9 mouse cellular contexts compared by ENCODE assay signal in genomic region chr3:103790346-103791145, GRCm38 (mm10). TPM values are rescaled to one million over a fixed set of nuclear protein-coding genes. Genes with fewer than 3 reads are reported as not detected.
DNase-seq lines count a peak whose midpoint lies in the region; ATAC-seq and TF ChIP-seq lines count a peak whose summit lies in the region.
"Had no signal": no experiment of that assay in that cellular context is flagged by ENCODE, and none has a peak within 500 bp of the region (broad histone marks: within the 10 kb centered on the region; RNA-seq: fewer than 3 reads in every experiment).

No protein-coding gene starts in this region.

- no peak for TF ChIP-seq POLR2A in cortical plate, adult 2 months (IDR thresholded peaks at IDR 0.05; ENCODE audit: extremely low read depth, insufficient read depth, low read length)
- no peak for TF ChIP-seq POLR2A in myocyte (IDR thresholded peaks at IDR 0.05; ENCODE audit: insufficient read length, low read depth)

- H3K4me3 ChIP-seq in cortical plate, adult 2 months (ENCODE audit: insufficient read depth, low read length), result peak overlapping the region; percentile 97
- peak overlapping the region; percentile 81 to 93 for H3K4me3 ChIP-seq in heart, embryonic 14.5 days (ENCODE audit: control insufficient read depth in 1 of 2, insufficient read depth in 1 of 2, low read depth in 1 of 2, low read length in 2 of 2)
- H3K4me3 ChIP-seq in limb, embryonic 13.5 days, result peak overlapping the region; percentile 93
- H3K4me3 ChIP-seq in myocyte, result peak overlapping the region; percentile 65

- DNase-seq in left cerebral cortex, postnatal 36 days (ENCODE audit: low spot score in 2 of 2), result peak; percentile 44 to 46
- DNase-seq in left cerebral cortex, adult 9 months (ENCODE audit: low spot score in 2 of 2), result no peak
- DNase-seq in MEL-GATA-1-ER (ENCODE audit: extremely low read depth, low read depth), result peak; percentile 51
- DNase-seq in urinary bladder, postnatal 25 days (ENCODE audit: low spot score), result peak; percentile 49

- TF ChIP-seq CTCF in cortical plate, adult 2 months (IDR thresholded peaks at IDR 0.05; ENCODE audit: extremely low read depth, insufficient read depth, low read length), result no peak

- peak overlapping the region; percentile 79 for H3ac ChIP-seq in myocyte (ENCODE audit: control insufficient read depth, insufficient read length)

- WGBS in heart, embryonic 14.5 days, result under 1% methylated on average over 38 of the region's 61 CpGs
- WGBS in limb, embryonic 13.5 days, result 0% methylated on average over 48 of the region's 61 CpGs

- intact Hi-C loops in left cerebral cortex, postnatal 36 days (cut with DNase I), result loop anchor here (1.0 to 2.0 kb wide), 3 partner anchors 12 to 124 kb away; partner anchors contain the start of genes Ap4b1, Dclre1b, Gm43064 and Rsbn1

- no peaks in the 10 kb centered on the region for H3K9me3 ChIP-seq in heart, embryonic 14.5 days (ENCODE audit: control insufficient read depth, low read length)
- H3K9me3 ChIP-seq in limb, embryonic 13.5 days, result no peaks in the 10 kb centered on the region

- H3K27me3 ChIP-seq in heart, embryonic 14.5 days (ENCODE audit: control insufficient read depth, insufficient read depth, low read length), result no peaks in the 10 kb centered on the region
- H3K27me3 ChIP-seq in limb, embryonic 13.5 days, result 0 out of 2 replicates have a peak, but pooled peaks cover 3% of the 10 kb centered on the region
- no peaks in the 10 kb centered on the region for H3K27me3 ChIP-seq in myocyte (ENCODE audit: control insufficient read depth, insufficient read depth, insufficient read length)

- peak; percentile 69 for ATAC-seq in heart, embryonic 14.5 days (ENCODE audit: insufficient number of reproducible peaks, insufficient read depth, low FRiP score, low read depth)
- peak; percentile 86 for ATAC-seq in limb, embryonic 13.5 days (ENCODE audit: low FRiP score, low read depth)

- H3K79me2 ChIP-seq in myocyte (ENCODE audit: control insufficient read depth, insufficient read depth), result peaks cover 50% of the 10 kb centered on the region

- peak overlapping the region; percentile 96 for H3K9ac ChIP-seq in heart, embryonic 14.5 days (ENCODE audit: low read length)
- peak overlapping the region; percentile 93 for H3K9ac ChIP-seq in limb, embryonic 13.5 days

- peaks cover 4% of the 10 kb centered on the region; the same call in 1 of the 2 replicates for H3K4me1 ChIP-seq in cortical plate, adult 2 months (ENCODE audit: control insufficient read depth, insufficient read depth, low read length)
- H3K4me1 ChIP-seq in heart, embryonic 14.5 days (ENCODE audit: control insufficient read depth in 2 of 2, insufficient read depth in 2 of 2, low read length in 2 of 2), result peaks cover 3 to 26% of the 10 kb centered on the region in 2 experiments
- peaks cover 25% of the 10 kb centered on the region for H3K4me1 ChIP-seq in limb, embryonic 13.5 days

- H3K36me3 ChIP-seq in heart, embryonic 14.5 days (ENCODE audit: control insufficient read depth, insufficient read depth, low read length), result no peaks in the 10 kb centered on the region
- no peaks in the 10 kb centered on the region for H3K36me3 ChIP-seq in limb, embryonic 13.5 days
- no peaks in the 10 kb centered on the region for H3K36me3 ChIP-seq in myocyte (ENCODE audit: control insufficient read depth, insufficient read depth)

- H3K4me2 ChIP-seq in heart, embryonic 14.5 days (ENCODE audit: low read length), result peak overlapping the region; percentile 73
- peak overlapping the region; percentile 77 for H3K4me2 ChIP-seq in limb, embryonic 13.5 days (replicated peaks)
- H3K4me2 ChIP-seq in myocyte (ENCODE audit: low read depth), result peak overlapping the region; percentile 81

- H3K27ac ChIP-seq in cortical plate, adult 2 months (ENCODE audit: insufficient read depth, low read length), result peak overlapping the region; percentile 84
- H3K27ac ChIP-seq in heart, embryonic 14.5 days (replicated peaks in 1 of 2; ENCODE audit: control insufficient read depth in 1 of 2, insufficient read depth in 1 of 2, low read depth in 2 of 2, low read length in 2 of 2), result peak overlapping the region; percentile 66 to 86
- H3K27ac ChIP-seq in limb, embryonic 13.5 days, result peak overlapping the region; percentile 89

TF ChIP-seq in myocyte, 11 proteins besides CTCF, POLR2A, EP300 and RAD21:
- TF ChIP-seq MYOG (IDR thresholded peaks at IDR 0.05; ENCODE audit: control insufficient read depth in 1 of 3, insufficient read depth in 1 of 3, insufficient read length in 2 of 3, low read depth in 2 of 3) (no peak), POLR2AphosphoS2 (IDR thresholded peaks at IDR 0.05; ENCODE audit: insufficient read length, low read depth) (peak; percentile 29)
TF ChIP-seq in myocyte: peak in this region for 1.

RNA-seq across cellular contexts. Expression of gene Hipk1, which starts 0.8 kb away (rescaled TPM):
- total RNA-seq in left cerebral cortex, postnatal 36 days (2021), result 100 to 1,000 TPM; 110 to 129 TPM
- 41.2 and 42.0 TPM in 2 replicates for polyA plus RNA-seq in cortical plate, adult 2 months (2012; rRNA removed)
- 14.4 and 15.3 TPM in 2 replicates for polyA plus RNA-seq in heart, embryonic 14.5 days (2014; fragmentation: Nextera tagmentation; extraction: Ambion mirVana)
- 11.0 TPM in 2 replicates for polyA plus RNA-seq in limb, embryonic 13.5 days (2015; fragmentation: Nextera tagmentation; extraction: Ambion mirVana)
- polyA plus RNA-seq in myocyte (2012; fragmentation: generic; extraction: Trizol), result 16.7 TPM

RNA-seq across cellular contexts. Expression of gene Dclre1b, which starts 18.7 kb away (rescaled TPM):
- 10 to 100 TPM; 10.6 to 11.0 TPM for total RNA-seq in left cerebral cortex, postnatal 36 days (2021)
- 5.8 and 6.6 TPM in 2 replicates for polyA plus RNA-seq in cortical plate, adult 2 months (2012; rRNA removed)
- 19.8 and 23.6 TPM in 2 replicates for polyA plus RNA-seq in heart, embryonic 14.5 days (2014; fragmentation: Nextera tagmentation; extraction: Ambion mirVana)
- 33.3 and 34.9 TPM in 2 replicates for polyA plus RNA-seq in limb, embryonic 13.5 days (2015; fragmentation: Nextera tagmentation; extraction: Ambion mirVana)
- 3.9 TPM for polyA plus RNA-seq in myocyte (2012; fragmentation: generic; extraction: Trizol)

RNA-seq across cellular contexts. Expression of gene Ap4b1, which starts 18.8 kb away (rescaled TPM):
- 10 to 100 TPM; 12.1 to 14.3 TPM for total RNA-seq in left cerebral cortex, postnatal 36 days (2021)
- polyA plus RNA-seq in cortical plate, adult 2 months (2012; rRNA removed), result 14.8 and 15.6 TPM in 2 replicates
- 16.6 and 18.9 TPM in 2 replicates for polyA plus RNA-seq in heart, embryonic 14.5 days (2014; fragmentation: Nextera tagmentation; extraction: Ambion mirVana)
- 23.2 TPM in 2 replicates for polyA plus RNA-seq in limb, embryonic 13.5 days (2015; fragmentation: Nextera tagmentation; extraction: Ambion mirVana)
- polyA plus RNA-seq in myocyte (2012; fragmentation: generic; extraction: Trizol), result 14.5 TPM

RNA-seq across cellular contexts. Expression of gene Gm43064, which starts 18.8 kb away (rescaled TPM):
- 1 to 10 TPM in 1 of 2 experiments, under 1 TPM in 1; 0.15 to 1.0 TPM for total RNA-seq in left cerebral cortex, postnatal 36 days (2021)
- polyA plus RNA-seq in cortical plate, adult 2 months (2012; rRNA removed), result 0.09 and 0.40 TPM in 2 replicates
- 0.39 TPM in 1 of 2 replicates, not detected in the other for polyA plus RNA-seq in heart, embryonic 14.5 days (2014; fragmentation: Nextera tagmentation; extraction: Ambion mirVana)
- 0.34 TPM in 1 of 2 replicates, not detected in the other for polyA plus RNA-seq in limb, embryonic 13.5 days (2015; fragmentation: Nextera tagmentation; extraction: Ambion mirVana)
- 0.06 TPM for polyA plus RNA-seq in myocyte (2012; fragmentation: generic; extraction: Trizol)

RNA-seq across cellular contexts. Expression of gene Bcl2l15, which starts 41.9 kb away (rescaled TPM):
- total RNA-seq in left cerebral cortex, postnatal 36 days (2021), result 1 to 10 TPM in 1 of 2 experiments, under 1 TPM in 1; 0.47 to 1.2 TPM
- 3.0 and 4.1 TPM in 2 replicates for polyA plus RNA-seq in cortical plate, adult 2 months (2012; rRNA removed)
- 0.23 and 0.31 TPM in 2 replicates for polyA plus RNA-seq in heart, embryonic 14.5 days (2014; fragmentation: Nextera tagmentation; extraction: Ambion mirVana)
- 0.23 and 0.41 TPM in 2 replicates for polyA plus RNA-seq in limb, embryonic 13.5 days (2015; fragmentation: Nextera tagmentation; extraction: Ambion mirVana)
- 0.25 TPM for polyA plus RNA-seq in myocyte (2012; fragmentation: generic; extraction: Trizol)
- total RNA-seq: gastrocnemius, adult 8-10 months had no signal

Comparison
In these comparisons a context has a peak if more than half of its experiments do, and no peak if none do; other contexts are left out.
1. DNase-seq: peak in left cerebral cortex, postnatal 36 days (2 of 2), MEL-GATA-1-ER (single experiment) and urinary bladder, postnatal 25 days (single experiment); none in left cerebral cortex, adult 9 months (0 of 2).
2. Peak in every context shown above with its lines, with median percentiles within 50 percentile points of each other: H3K27ac ChIP-seq, H3K4me3 ChIP-seq and H3K4me2 ChIP-seq.